Mouse (Mus musculus): ENCODE results near the gene Scarb2.

GRCm38 (mm10) chr5:92404400-92404678, 102.3 kb downstream of the Scarb2 start:
- TF ChIP-seq CTCF (IDR thresholded peaks at IDR 0.05; ENCODE audit: low read depth, low read length) (no peak), POLR2A (IDR thresholded peaks at IDR 0.05; ENCODE audit: extremely low read depth, insufficient read depth, low read length) (no peak)
